Mouse (Mus musculus): ENCODE measurements at regions not wholly inside any gene's neighbourhood (a gene's known extent, or its start where the extent isn't known, plus 50 kb on each side); places are given as distances from the start of the nearest gene placed in this dataset.

DNA sequence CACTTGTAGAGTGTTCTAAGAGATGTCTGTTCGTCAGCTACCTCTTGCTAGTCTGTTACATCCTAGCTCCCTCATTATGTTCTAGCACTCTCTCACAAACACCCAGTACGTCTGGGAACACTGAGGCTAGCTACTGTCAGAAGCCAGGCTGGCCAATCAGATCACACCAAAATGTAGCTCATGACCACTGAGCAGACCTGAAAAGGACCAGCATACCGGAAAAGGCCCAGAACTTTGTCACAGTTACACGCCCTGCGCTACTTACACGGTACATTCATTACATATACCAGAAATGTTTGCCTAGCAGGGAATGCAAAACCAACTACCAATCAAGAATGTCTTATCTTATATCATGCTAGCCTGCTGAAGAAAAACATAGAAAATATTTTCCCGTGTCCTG, 216.5 kb upstream of the Foxq1 start:
- no peak for TF ChIP-seq CTCF (IDR thresholded peaks at IDR 0.05; ENCODE audit: borderline replicate concordance, extremely low read depth, insufficient read depth, insufficient read length)
- TF ChIP-seq POLR2A (IDR thresholded peaks at IDR 0.05; ENCODE audit: borderline replicate concordance, extremely low read depth, insufficient read depth, insufficient read length, poor library complexity, severe bottlenecking): no peak

All from brain, embryonic 14.5 days (tissue).